Mouse (Mus musculus): ENCODE results near the gene Kmt2e. TPM values are rescaled to one million over a fixed set of nuclear protein-coding genes. Genes with fewer than 3 reads are reported as not detected.

Gene Kmt2e
- total and polyA plus RNA-seq, 3 experiments, result 16.2 to 75.6 (median 29.3) TPM

GRCm38 (mm10) chr5:23408106-23408505 is 26.1 kb upstream of the Kmt2e start:
- Histone ChIP-seq H3K79me2 (ENCODE audit: control insufficient read depth, insufficient read depth, low read length, poor library complexity) (no peaks in the 10 kb centered on the region), H3K4me3 (ENCODE audit: control insufficient read depth in 1 of 2, insufficient read depth in 1 of 2, low read depth in 2 of 2, low read length in 2 of 2) (no peak overlapping the region), H3K4me1 (ENCODE audit: control insufficient read depth in 1 of 2, insufficient read depth in 2 of 2, low read length in 2 of 2) (peaks cover 4 to 10% of the 10 kb centered on the region in 2 experiments; a peak in 3 of 4 replicates), H3K9ac (ENCODE audit: control insufficient read depth, low read depth, low read length, poor library complexity, severe bottlenecking) (no peak overlapping the region), H3K36me3 (ENCODE audit: control insufficient read depth in 1 of 2, insufficient read depth in 2 of 2, low read length in 2 of 2) (peaks cover 0 to 7% of the 10 kb centered on the region in 2 experiments; a peak in 1 of 4 replicates), H3K9me3 (replicated peaks; ENCODE audit: insufficient read depth, low read length) (no peaks in the 10 kb centered on the region), H3K27me3 (ENCODE audit: control insufficient read depth in 1 of 2, insufficient read depth in 2 of 2, low read length in 2 of 2) (no peaks in the 10 kb centered on the region), H3K27ac (ENCODE audit: control insufficient read depth, low read depth, low read length) (no peak overlapping the region)
- DNase-seq (ENCODE audit: low read depth, low spot score), result no peak
- TF ChIP-seq MAX (IDR thresholded peaks at IDR 0.05; ENCODE audit: low read length) (no peak), CHD1 (IDR thresholded peaks at IDR 0.05; ENCODE audit: low read depth, low read length) (no peak), MYC (IDR thresholded peaks at IDR 0.05; ENCODE audit: low read depth, low read length) (no peak), MYB (IDR thresholded peaks at IDR 0.05; ENCODE audit: low read depth, low read length) (no peak), MAZ (IDR thresholded peaks at IDR 0.05; ENCODE audit: low read depth, low read length) (no peak)

- H3K27me3 ChIP-seq (ENCODE audit: control insufficient read depth in 1 of 2, insufficient read depth in 2 of 2, low read length in 2 of 2), result no peaks in the 10 kb centered on the region
- 0 out of 2 replicates have a peak, but pooled peaks have one; percentile 11 for TF ChIP-seq RCOR1 (IDR thresholded peaks at IDR 0.05; ENCODE audit: low read depth, low read length)
- no peak for TF ChIP-seq RAD21 (IDR thresholded peaks at IDR 0.05; ENCODE audit: low read depth, low read length)
- H3K4me1 ChIP-seq (ENCODE audit: control insufficient read depth in 1 of 2, insufficient read depth in 2 of 2, low read length in 2 of 2), result peaks cover 2 to 4% of the 10 kb centered on the region in 2 experiments; a peak in 3 of 4 replicates
- no peak overlapping the region for H3K27ac ChIP-seq (ENCODE audit: control insufficient read depth, low read depth, low read length)
- H3K36me3 ChIP-seq (ENCODE audit: control insufficient read depth in 1 of 2, insufficient read depth in 2 of 2, low read length in 2 of 2), result peaks cover 0 to 4% of the 10 kb centered on the region in 2 experiments; a peak in 1 of 4 replicates
- no peaks in the 10 kb centered on the region for H3K9me3 ChIP-seq (replicated peaks; ENCODE audit: insufficient read depth, low read length)
- no peak overlapping the region for H3K9ac ChIP-seq (ENCODE audit: control insufficient read depth, low read depth, low read length, poor library complexity, severe bottlenecking)
- no peak for DNase-seq (ENCODE audit: low read depth, low spot score)
- no peaks in the 10 kb centered on the region for H3K79me2 ChIP-seq (ENCODE audit: control insufficient read depth, insufficient read depth, low read length, poor library complexity)
- no peak overlapping the region for H3K4me3 ChIP-seq (ENCODE audit: control insufficient read depth in 1 of 2, insufficient read depth in 1 of 2, low read depth in 2 of 2, low read length in 2 of 2)
These were observed 24.1 kb upstream of the Kmt2e start for GRCm38 (mm10) chr5:23410040-23410717.

- H3K27ac ChIP-seq (ENCODE audit: control insufficient read depth, low read depth, low read length), result no peak overlapping the region
- H3K4me1 ChIP-seq (ENCODE audit: control insufficient read depth in 1 of 2, insufficient read depth in 2 of 2, low read length in 2 of 2), result peaks cover 4 to 5% of the 10 kb centered on the region in 2 experiments; a peak in 3 of 4 replicates
- H3K9me3 ChIP-seq (replicated peaks; ENCODE audit: insufficient read depth, low read length), result no peaks in the 10 kb centered on the region
- no peaks in the 10 kb centered on the region for H3K27me3 ChIP-seq (ENCODE audit: control insufficient read depth in 1 of 2, insufficient read depth in 2 of 2, low read length in 2 of 2)
- TF ChIP-seq POLR2AphosphoS5 (IDR thresholded peaks at IDR 0.05; ENCODE audit: borderline replicate concordance, low read depth, low read length), result no peak
- TF ChIP-seq USF1 (IDR thresholded peaks at IDR 0.05; ENCODE audit: low read depth, low read length), result no peak
- TF ChIP-seq NRF1 (IDR thresholded peaks at IDR 0.05; ENCODE audit: insufficient read depth, low read depth, low read length, poor library complexity, severe bottlenecking), result no peak
- TF ChIP-seq JUND (IDR thresholded peaks at IDR 0.05; ENCODE audit: low read depth, low read length), result no peak
- TF ChIP-seq MEF2A (IDR thresholded peaks at IDR 0.05; ENCODE audit: extremely low read depth, insufficient replicate concordance, low read depth, low read length, poor library complexity, severe bottlenecking), result no peak
- no peak for DNase-seq (ENCODE audit: low read depth, low spot score)
- no peak overlapping the region for H3K9ac ChIP-seq (ENCODE audit: control insufficient read depth, low read depth, low read length, poor library complexity, severe bottlenecking)
- H3K4me3 ChIP-seq (ENCODE audit: control insufficient read depth in 1 of 2, insufficient read depth in 1 of 2, low read depth in 2 of 2, low read length in 2 of 2), result no peak overlapping the region
- no peaks in the 10 kb centered on the region for H3K79me2 ChIP-seq (ENCODE audit: control insufficient read depth, insufficient read depth, low read length, poor library complexity)
- peaks cover 0 to 7% of the 10 kb centered on the region in 2 experiments; a peak in 2 of 4 replicates for H3K36me3 ChIP-seq (ENCODE audit: control insufficient read depth in 1 of 2, insufficient read depth in 2 of 2, low read length in 2 of 2)
These were observed 23.5 kb upstream of the Kmt2e start for GRCm38 (mm10) chr5:23410718-23411101.
